Mouse (Mus musculus) stomach, embryonic 16.5 days (tissue): ENCODE measurements around the gene Vcl. TPM values are rescaled to one million over a fixed set of nuclear protein-coding genes. Genes with fewer than 3 reads are reported as not detected.

Experiments used
- ATAC-seq: fragments of 200-750 bp; cut with Nextera tagmentation; 2 replicates; pipeline ENCODE4 v1.8.0; 2017; ENCODE audit warnings: moderate number of reproducible peaks, moderate TSS enrichment; ENCODE audit not compliant: insufficient read depth, low FRiP score
- H3K27ac ChIP-seq: fragments of 300-500 bp; sonication (generic); 2 replicates; pipeline ENCODE4 v1.5.1; 2014; ENCODE audit warnings: low read length
- H3K27me3 ChIP-seq: fragments of 300-500 bp; sonication (generic); 2 replicates; pipeline ENCODE4 v1.6.1; 2014; ENCODE audit warnings: low read length, control low read depth, mixed read lengths; ENCODE audit not compliant: control insufficient read depth, insufficient read depth
- H3K36me3 ChIP-seq: fragments of 300-500 bp; sonication (generic); 2 replicates; pipeline ENCODE4 v1.6.1; 2014; ENCODE audit warnings: low read length; ENCODE audit not compliant: control insufficient read depth, insufficient read depth
- H3K4me1 ChIP-seq: fragments of 300-500 bp; sonication (generic); 2 replicates; pipeline ENCODE4 v1.6.1; 2014; ENCODE audit warnings: low read length, control low read depth, mixed read lengths; ENCODE audit not compliant: control insufficient read depth, insufficient read depth
- H3K4me2 ChIP-seq: fragments of 300-500 bp; sonication (generic); 2 replicates; pipeline ENCODE4 v1.6.1; 2014; ENCODE audit warnings: low read depth, low read length, mixed read lengths
- H3K4me3 ChIP-seq: fragments of 300-500 bp; sonication (generic); replicated peaks from 2 replicates; pipeline ENCODE4 v1.5.1; 2014; ENCODE audit warnings: mild to moderate bottlenecking, low read length
- H3K9ac ChIP-seq: fragments of 300-500 bp; sonication (generic); 2 replicates; pipeline ENCODE4 v1.6.1; 2014; ENCODE audit warnings: low read length
- H3K9me3 ChIP-seq: fragments of 300-500 bp; sonication (generic); replicated peaks from 2 replicates; pipeline ENCODE4 v1.6.1; 2016; ENCODE audit warnings: low read length, control low read depth; ENCODE audit not compliant: control insufficient read depth
- WGBS: fragments of 180-500 bp; shearing (Covaris S2); extraction: QIAGEN DNeasy Blood & Tissue Kit; methylation state at CpG from one replicate; pipeline ENCODE4 v1.1.7; 2014; 5-methylcytosine and 5-hydroxymethylcytosine counted together
- polyA plus RNA-seq: library from polyadenylated mRNA; unstranded; fragments of >200 nt; fragmentation: Nextera tagmentation; extraction: Ambion mirVana; gene quantifications from 2 replicates; pipeline ENCODE4 v1.2.1, GENCODE M21; 2015

The Vcl gene
- polyA plus RNA-seq, 1 experiment from 2014 or later: 108 TPM

DNA sequence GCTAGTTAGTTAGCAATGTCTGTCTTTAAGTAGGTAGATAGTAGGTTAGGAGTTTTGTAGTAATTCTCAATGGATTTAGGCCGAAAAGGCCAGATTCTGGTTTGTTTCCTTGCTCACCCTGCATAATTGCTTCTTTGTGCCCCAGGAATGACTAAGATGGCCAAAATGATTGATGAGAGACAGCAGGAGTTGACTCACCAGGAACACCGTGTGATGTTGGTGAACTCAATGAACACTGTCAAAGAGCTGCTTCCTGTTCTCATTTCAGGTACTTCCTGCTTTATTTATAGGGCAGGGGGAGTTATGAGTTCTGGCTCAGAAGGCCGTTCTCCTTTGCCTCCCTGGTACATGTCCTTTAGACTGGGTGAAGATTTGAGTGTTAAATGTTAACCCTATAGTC lies 56.3 kb downstream of the Vcl start:
- ATAC-seq: no peak
- H3K4me3 ChIP-seq: no peak overlapping the region
- WGBS: 41% methylated on average over 3 of the region's 3 CpGs

DNA sequence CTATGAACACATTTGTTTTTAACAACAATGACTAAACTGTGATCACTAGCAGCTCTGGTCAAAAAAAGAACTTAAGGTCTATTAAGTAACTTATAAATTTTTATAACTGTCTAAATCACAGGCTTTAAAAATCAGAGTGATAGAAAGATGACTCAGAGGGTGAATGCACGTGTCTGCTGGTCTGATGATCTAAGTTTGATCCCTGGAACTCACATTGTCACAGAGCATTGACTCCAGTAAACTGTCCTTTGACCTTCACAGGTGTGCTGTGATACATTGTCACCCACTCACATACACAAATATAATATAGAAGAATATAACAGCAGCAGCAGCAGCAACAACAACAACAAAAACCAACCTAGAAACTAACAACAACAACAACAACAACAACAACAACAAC lies 62.3 kb downstream of the Vcl start:
- Histone ChIP-seq H3K9ac (no peak overlapping the region), H3K27ac (no peak overlapping the region), H3K9me3 (no peaks in the 10 kb centered on the region), H3K27me3 (no peaks in the 10 kb centered on the region), H3K36me3 (peaks cover 13% of the 10 kb centered on the region; the same call in 1 of the 2 replicates), H3K4me1 (no peaks in the 10 kb centered on the region), H3K4me3 (no peak overlapping the region), H3K4me2 (no peak overlapping the region)
- 68% methylated on average over 1 of the region's 1 CpGs for whole genome bisulfite sequencing
- no peak for ATAC-seq

More for the DNA sequence above, 56.3 kb downstream of the Vcl start:
- Histone ChIP-seq H3K36me3 (0 out of 2 replicates have a peak, but pooled peaks cover 8% of the 10 kb centered on the region), H3K27ac (no peak overlapping the region), H3K9ac (no peak overlapping the region), H3K27me3 (no peaks in the 10 kb centered on the region), H3K4me2 (no peak overlapping the region), H3K9me3 (no peaks in the 10 kb centered on the region), H3K4me1 (no peaks in the 10 kb centered on the region)

DNA sequence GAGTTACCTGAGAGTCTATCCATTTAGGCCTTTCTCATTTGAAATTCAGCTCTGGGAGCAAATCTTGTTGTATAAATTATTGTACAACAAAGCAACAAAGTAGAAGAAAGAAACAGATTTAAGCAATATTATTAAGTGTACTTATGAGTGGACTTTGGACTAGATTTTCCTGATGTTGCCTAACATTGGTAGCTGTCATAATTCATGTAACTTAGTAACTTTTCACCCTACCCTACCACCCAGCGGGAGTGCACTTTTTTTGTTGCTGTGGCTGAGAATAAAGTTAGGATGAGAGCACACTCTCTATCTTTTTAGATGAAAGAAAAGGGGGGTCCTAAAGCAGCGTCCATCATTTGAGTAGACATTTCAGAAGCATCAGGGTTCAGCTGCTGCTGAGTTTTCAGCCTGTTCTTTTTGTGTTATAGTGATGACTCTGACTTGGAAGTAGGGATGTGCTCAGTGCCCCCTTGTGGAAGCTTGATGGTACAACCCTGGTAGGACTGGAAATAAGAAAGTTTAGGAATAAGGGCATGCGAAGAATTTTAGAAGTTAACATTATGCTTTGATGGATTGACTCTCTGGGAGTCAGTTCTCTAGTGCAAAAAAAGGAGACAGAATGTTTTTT lies 64.0 kb downstream of the Vcl start:
- 44% methylated on average over 3 of the region's 3 CpGs for WGBS
- H3K27ac ChIP-seq: no peak overlapping the region
- H3K36me3 ChIP-seq: peaks cover 9% of the 10 kb centered on the region; the same call in 1 of the 2 replicates
- ATAC-seq: no peak
- H3K9me3 ChIP-seq: no peaks in the 10 kb centered on the region
- no peak overlapping the region for H3K9ac ChIP-seq
- no peaks in the 10 kb centered on the region for H3K4me1 ChIP-seq
- H3K27me3 ChIP-seq: no peaks in the 10 kb centered on the region
- H3K4me2 ChIP-seq: no peak overlapping the region
- H3K4me3 ChIP-seq: no peak overlapping the region

DNA sequence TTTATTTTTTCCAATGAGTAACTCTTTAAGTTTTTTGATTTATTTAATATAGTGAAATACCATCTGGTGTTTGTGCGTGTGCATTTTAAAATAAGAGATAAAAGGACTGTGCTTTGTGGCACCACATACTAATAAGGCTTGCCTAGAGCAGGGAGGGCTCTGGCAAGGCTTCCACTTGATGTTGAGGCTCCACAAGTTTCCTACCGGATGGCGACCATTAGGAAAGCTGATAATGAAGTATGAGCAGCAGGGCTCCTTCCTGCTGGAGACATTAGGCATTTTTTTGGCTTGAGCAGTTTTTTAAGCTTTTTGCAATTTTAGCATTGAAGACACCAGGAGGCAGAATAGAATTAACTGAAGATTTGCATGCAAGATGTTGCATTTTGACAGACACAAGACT lies 65.3 kb downstream of the Vcl start:
- H3K4me2 ChIP-seq: no peak overlapping the region
- WGBS: 64% methylated on average over 3 of the region's 3 CpGs
- H3K9ac ChIP-seq: no peak overlapping the region
- no peak overlapping the region for H3K27ac ChIP-seq
- no peaks in the 10 kb centered on the region for H3K27me3 ChIP-seq
- H3K9me3 ChIP-seq: no peaks in the 10 kb centered on the region
- no peak for ATAC-seq
- H3K4me3 ChIP-seq: no peak overlapping the region
- no peaks in the 10 kb centered on the region for H3K4me1 ChIP-seq
- H3K36me3 ChIP-seq: peaks cover 9% of the 10 kb centered on the region; the same call in 1 of the 2 replicates

DNA sequence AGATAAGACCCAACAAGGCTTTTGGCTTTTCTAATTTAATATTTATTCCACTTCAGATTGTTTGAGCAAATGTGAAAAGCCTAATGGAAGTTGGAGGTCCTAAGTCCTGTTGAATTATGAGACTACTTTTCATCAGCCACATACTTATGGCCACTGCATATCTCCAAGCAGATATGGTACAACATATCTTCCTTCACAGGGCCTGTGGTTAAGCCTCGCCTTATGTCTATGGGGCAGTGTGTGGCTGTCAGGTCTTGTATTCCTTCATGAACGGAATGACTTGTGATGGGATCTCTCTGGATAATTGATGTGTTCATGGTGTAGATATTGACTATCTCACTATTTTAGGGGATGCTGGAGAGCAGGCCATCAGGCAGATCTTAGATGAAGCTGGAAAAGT lies 66.3 kb downstream of the Vcl start:
- H3K4me3 ChIP-seq: no peak overlapping the region
- no peak overlapping the region for H3K27ac ChIP-seq
- H3K4me1 ChIP-seq: no peaks in the 10 kb centered on the region
- H3K4me2 ChIP-seq: no peak overlapping the region
- H3K9ac ChIP-seq: no peak overlapping the region
- WGBS: 88% methylated on average over 2 of the region's 2 CpGs
- ATAC-seq: no peak
- no peaks in the 10 kb centered on the region for H3K27me3 ChIP-seq
- H3K36me3 ChIP-seq: peaks cover 9% of the 10 kb centered on the region; the same call in 1 of the 2 replicates
- no peaks in the 10 kb centered on the region for H3K9me3 ChIP-seq

DNA sequence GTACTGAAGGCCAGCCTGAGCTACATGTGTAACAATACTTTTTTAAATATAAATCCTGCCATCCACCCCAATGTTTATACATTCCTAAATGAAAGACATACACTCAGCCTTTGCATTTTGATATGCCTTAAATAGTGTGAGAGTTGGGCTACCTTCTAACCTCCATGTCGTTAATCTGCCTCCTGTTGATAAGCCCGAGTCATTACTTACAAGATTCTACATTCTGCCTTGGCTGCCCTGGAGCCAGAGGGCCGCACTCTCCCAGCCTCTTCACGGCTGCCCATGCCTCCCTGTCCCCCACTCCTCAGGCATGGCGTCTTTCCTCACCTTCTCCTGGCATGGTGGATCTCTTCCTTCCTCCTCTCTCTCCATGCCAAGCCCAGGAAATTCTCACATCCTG lies 67.2 kb downstream of the Vcl start:
- 52% methylated on average over 5 of the region's 5 CpGs for WGBS
- no peak overlapping the region for H3K27ac ChIP-seq
- no peak for ATAC-seq
- H3K4me1 ChIP-seq: no peaks in the 10 kb centered on the region
- no peaks in the 10 kb centered on the region for H3K27me3 ChIP-seq
- no peak overlapping the region for H3K4me2 ChIP-seq
- no peak overlapping the region for H3K9ac ChIP-seq
- no peak overlapping the region for H3K4me3 ChIP-seq
- H3K9me3 ChIP-seq: no peaks in the 10 kb centered on the region
- H3K36me3 ChIP-seq: peaks cover 13% of the 10 kb centered on the region; the same call in 1 of the 2 replicates

DNA sequence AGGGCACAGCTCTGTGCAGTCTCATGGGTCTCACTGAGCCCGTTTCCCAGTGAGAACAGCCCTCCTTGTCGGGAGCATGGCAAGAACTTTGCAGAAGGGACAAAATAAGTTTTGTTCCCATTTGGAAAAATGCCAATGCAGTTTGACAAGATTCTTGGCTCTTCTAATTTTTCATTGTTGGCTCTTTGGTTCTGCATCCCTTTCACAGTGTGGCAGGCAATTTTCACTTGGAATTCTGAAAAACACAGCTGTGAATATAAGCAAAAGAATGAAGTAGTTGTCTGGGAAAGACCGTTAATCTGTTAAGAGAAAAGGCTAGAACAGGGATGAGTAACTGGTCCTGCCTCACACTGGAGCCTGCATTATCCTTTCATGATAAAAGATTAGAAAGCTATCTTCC lies 68.3 kb downstream of the Vcl start:
- WGBS: 67% methylated on average over 3 of the region's 3 CpGs
- Histone ChIP-seq H3K4me1 (no peaks in the 10 kb centered on the region), H3K9ac (no peak overlapping the region), H3K9me3 (no peaks in the 10 kb centered on the region), H3K4me2 (no peak overlapping the region), H3K27ac (no peak overlapping the region), H3K36me3 (0 out of 2 replicates have a peak, but pooled peaks cover 9% of the 10 kb centered on the region), H3K27me3 (no peaks in the 10 kb centered on the region), H3K4me3 (no peak overlapping the region)
- ATAC-seq: no peak

DNA sequence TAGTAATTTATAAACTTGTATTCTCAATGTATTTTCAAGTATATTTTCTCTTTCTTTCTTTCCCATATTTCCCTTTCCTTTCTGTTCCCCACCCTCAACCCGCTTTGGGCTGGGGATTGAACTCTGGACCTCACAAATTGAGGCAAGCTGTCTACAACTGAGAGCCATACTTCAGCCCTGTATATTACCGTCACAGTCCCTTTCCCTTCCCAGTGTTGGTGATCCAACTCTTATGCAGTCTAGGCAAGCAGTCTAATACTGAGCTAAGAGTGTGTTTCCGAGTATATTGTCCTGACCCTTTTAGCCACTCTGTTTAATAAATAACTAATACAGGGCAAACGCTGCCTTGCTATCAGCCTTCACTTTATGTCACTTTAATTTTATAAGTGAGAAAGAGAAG lies 70.4 kb downstream of the Vcl start:
- ATAC-seq: no peak
- no peaks in the 10 kb centered on the region for H3K9me3 ChIP-seq
- no peak overlapping the region for H3K4me2 ChIP-seq
- H3K4me1 ChIP-seq: no peaks in the 10 kb centered on the region
- 71% methylated on average over 4 of the region's 4 CpGs for WGBS
- no peak overlapping the region for H3K4me3 ChIP-seq
- H3K9ac ChIP-seq: no peak overlapping the region
- 0 out of 2 replicates have a peak, but pooled peaks cover 9% of the 10 kb centered on the region for H3K36me3 ChIP-seq
- H3K27me3 ChIP-seq: no peaks in the 10 kb centered on the region
- no peak overlapping the region for H3K27ac ChIP-seq

DNA sequence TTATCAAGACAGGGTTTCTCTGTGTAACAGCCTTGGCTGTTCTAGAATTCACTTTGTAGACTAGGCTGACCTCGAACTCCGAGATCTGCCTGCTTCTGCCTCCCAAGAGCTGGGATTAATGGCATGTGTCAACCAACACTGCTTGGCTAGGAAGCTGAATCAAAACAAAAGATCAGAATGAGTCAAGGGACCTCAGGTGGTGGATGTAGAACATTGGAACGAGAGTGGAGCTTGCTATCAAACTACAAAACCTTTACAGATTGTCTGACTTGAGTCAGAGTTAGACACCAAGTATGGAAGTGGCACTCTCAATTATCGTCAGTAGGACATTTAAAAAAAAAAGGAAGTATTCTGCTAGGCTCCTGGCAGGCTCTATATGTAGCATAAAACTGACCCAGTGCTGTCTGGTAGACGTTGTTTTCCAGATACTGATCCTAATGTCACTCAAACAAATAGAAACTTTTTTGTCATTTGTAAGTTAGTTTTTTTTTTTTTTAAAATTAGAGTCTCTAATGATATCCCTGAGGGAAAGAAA lies 84.7 kb downstream of the Vcl start:
- Histone ChIP-seq H3K9ac (no peak overlapping the region), H3K4me3 (no peak overlapping the region), H3K9me3 (no peaks in the 10 kb centered on the region), H3K36me3 (peaks cover 14% of the 10 kb centered on the region), H3K4me2 (no peak overlapping the region), H3K4me1 (no peaks in the 10 kb centered on the region), H3K27me3 (no peaks in the 10 kb centered on the region), H3K27ac (no peak overlapping the region)
- WGBS: 80% methylated on average over 5 of the region's 5 CpGs
- no peak for ATAC-seq
